Mouse (Mus musculus) ovary, adult 18-20 months (tissue): ENCODE data around the gene Agr2.

ENCODE experiments used
- DNase-seq: peaks from one replicate; pipeline ENCODE4 v3.0.0; 2022; ENCODE audit warnings: low spot score, mixed read lengths

Gene Agr2

GRCm38 (mm10) chr12:35992711-35993110, at the start of gene Agr2:
TSS of gene Agr2 (plus strand) at chr12:35992907.
- no peak for DNase-seq

- DNase-seq, result no peak
These were observed 41.0 kb upstream of the Agr2 start for GRCm38 (mm10) chr12:35951757-35952156.

- DNase-seq, result no peak
These were observed 35.5 kb upstream of the Agr2 start for GRCm38 (mm10) chr12:35957235-35957634.

GRCm38 (mm10) chr12:35966098-35966767, 26.5 kb upstream of the Agr2 start:
- DNase-seq, result no peak

- no peak for DNase-seq
These were observed 26.0 kb upstream of the Agr2 start for GRCm38 (mm10) chr12:35966768-35967141.

GRCm38 (mm10) chr12:35975898-35976297, 16.8 kb upstream of the Agr2 start:
- no peak for DNase-seq

- no peak for DNase-seq
These were observed 15.0 kb upstream of the Agr2 start for GRCm38 (mm10) chr12:35977633-35978246.

GRCm38 (mm10) chr12:35979625-35980024, 13.1 kb upstream of the Agr2 start:
- no peak for DNase-seq

GRCm38 (mm10) chr12:35981732-35982360, 10.9 kb upstream of the Agr2 start:
- DNase-seq, result no peak

- no peak for DNase-seq
These were observed 9.2 kb upstream of the Agr2 start for GRCm38 (mm10) chr12:35983472-35983871.

- no peak for DNase-seq
These were observed 8.0 kb upstream of the Agr2 start for GRCm38 (mm10) chr12:35984743-35985142.

GRCm38 (mm10) chr12:35993583-35993982, 876 bp downstream of the Agr2 start:
- no peak for DNase-seq

- no peak for DNase-seq
These were observed 1.4 kb downstream of the Agr2 start for GRCm38 (mm10) chr12:35994098-35994497.

GRCm38 (mm10) chr12:35995799-35996198, 3.1 kb downstream of the Agr2 start:
- DNase-seq, result no peak

- no peak for DNase-seq
These were observed 12.0 kb downstream of the Agr2 start for GRCm38 (mm10) chr12:36004714-36005113.

GRCm38 (mm10) chr12:36007581-36007980, 14.9 kb downstream of the Agr2 start:
- no peak for DNase-seq

GRCm38 (mm10) chr12:36008364-36009047, 15.8 kb downstream of the Agr2 start:
- no peak for DNase-seq

GRCm38 (mm10) chr12:36013216-36013910, 20.7 kb downstream of the Agr2 start:
- no peak for DNase-seq

- no peak for DNase-seq
These were observed 25.1 kb downstream of the Agr2 start for GRCm38 (mm10) chr12:36017791-36018190.

- DNase-seq, result no peak
These were observed 26.9 kb downstream of the Agr2 start for GRCm38 (mm10) chr12:36019572-36019971.

- no peak for DNase-seq
These were observed 27.4 kb downstream of the Agr2 start for GRCm38 (mm10) chr12:36020081-36020480.

GRCm38 (mm10) chr12:36020710-36021109, 28.0 kb downstream of the Agr2 start:
- no peak for DNase-seq
